Mouse (Mus musculus) erythroblast, embryonic 14.5 days (primary cell): ENCODE data around the gene Pop5. TPM values are rescaled to one million over a fixed set of nuclear protein-coding genes. Genes with fewer than 3 reads are reported as not detected.

Experiments
- H3K27me3 ChIP-seq: 2 replicates; pipeline ENCODE4 v1.6.1; 2012; ENCODE audit warnings: inconsistent platforms; ENCODE audit not compliant: control insufficient read depth
- H3K36me3 ChIP-seq: 2 replicates; pipeline ENCODE4 v1.6.1; 2012; ENCODE audit warnings: mild to moderate bottlenecking, inconsistent platforms; ENCODE audit not compliant: control insufficient read depth
- H3K4me1 ChIP-seq: 2 replicates; pipeline ENCODE4 v1.6.1; 2012; ENCODE audit warnings: inconsistent platforms; ENCODE audit not compliant: control insufficient read depth
- H3K4me3 ChIP-seq: replicated peaks from 2 replicates; pipeline ENCODE3; 2012; ENCODE audit warnings: moderate library complexity, mild to moderate bottlenecking, inconsistent platforms
- H3K9me3 ChIP-seq: 2 replicates; pipeline ENCODE4 v1.6.1; 2012; ENCODE audit warnings: low read length, inconsistent platforms, mixed read lengths; ENCODE audit not compliant: control insufficient read depth
- GATA1 ChIP-seq: IDR thresholded peaks from 2 replicates; pipeline ENCODE4 v1.6.1; 2012; ENCODE audit warnings: low read length, inconsistent platforms, mixed read lengths
- TAL1 ChIP-seq: IDR thresholded peaks from 3 replicates; pipeline ENCODE4 v1.6.1; 2012; ENCODE audit warnings: low read length, inconsistent platforms, mixed read lengths
- polyA plus RNA-seq: library from polyadenylated mRNA; stranded (reverse); fragments of >175 nt; gene quantifications from 2 replicates; pipeline ENCODE4 v1.2.3, GENCODE M21; 2012

The Pop5 gene
- polyA plus RNA-seq, 1 experiment, result 12.0 TPM

GRCm38 (mm10) chr5:115193669-115194625, 41.7 kb upstream of the Pop5 start, which contains the start of gene Cabp1:
Gene Cabp1 (minus strand): TSS chr5:115194381.
- Histone ChIP-seq H3K4me3 (peak within 1 kb of the TSS; percentile 34), H3K36me3 (no peaks in the 10 kb centered on the region), H3K4me1 (peaks cover 9% of the 10 kb centered on the region; the same call in 1 of the 2 replicates), H3K9me3 (no peaks in the 10 kb centered on the region; the same call in 1 of the 2 replicates), H3K27me3 (peaks cover 85% of the 10 kb centered on the region)
- no peak for TF ChIP-seq GATA1
- TF ChIP-seq TAL1, result no peak

- no peaks in the 10 kb centered on the region; the same call in 1 of the 2 replicates for H3K9me3 ChIP-seq
- H3K27me3 ChIP-seq, result peaks cover 81% of the 10 kb centered on the region
- TF ChIP-seq TAL1 (no peak), GATA1 (no peak)
- peaks cover 9% of the 10 kb centered on the region; the same call in 1 of the 2 replicates for H3K4me1 ChIP-seq
- no peaks in the 10 kb centered on the region for H3K36me3 ChIP-seq
- no peak overlapping the region for H3K4me3 ChIP-seq
Observed at GRCm38 (mm10) chr5:115194626-115195221, 40.9 kb upstream of the Pop5 start.

GRCm38 (mm10) chr5:115203735-115204561, 31.7 kb upstream of the Pop5 start:
- Histone ChIP-seq H3K4me3 (no peak overlapping the region), H3K4me1 (no peaks in the 10 kb centered on the region), H3K36me3 (no peaks in the 10 kb centered on the region), H3K27me3 (peaks cover 59% of the 10 kb centered on the region), H3K9me3 (no peaks in the 10 kb centered on the region; the same call in 1 of the 2 replicates)
- TF ChIP-seq TAL1 (no peak), GATA1 (no peak)

- peaks cover 56% of the 10 kb centered on the region for H3K27me3 ChIP-seq
- H3K4me3 ChIP-seq, result no peak overlapping the region
- TF ChIP-seq GATA1, result no peak
- TF ChIP-seq TAL1, result no peak
- no peaks in the 10 kb centered on the region; the same call in 1 of the 2 replicates for H3K9me3 ChIP-seq
- H3K36me3 ChIP-seq, result no peaks in the 10 kb centered on the region
- no peaks in the 10 kb centered on the region for H3K4me1 ChIP-seq
Observed at GRCm38 (mm10) chr5:115204562-115205311, 30.9 kb upstream of the Pop5 start.

GRCm38 (mm10) chr5:115207244-115207643, 28.4 kb upstream of the Pop5 start:
- TF ChIP-seq TAL1 (no peak), GATA1 (no peak)
- Histone ChIP-seq H3K4me1 (no peaks in the 10 kb centered on the region), H3K36me3 (no peaks in the 10 kb centered on the region), H3K9me3 (no peaks in the 10 kb centered on the region; the same call in 1 of the 2 replicates), H3K4me3 (no peak overlapping the region), H3K27me3 (peaks cover 59% of the 10 kb centered on the region)

- Histone ChIP-seq H3K4me3 (no peak overlapping the region), H3K36me3 (no peaks in the 10 kb centered on the region), H3K9me3 (no peaks in the 10 kb centered on the region; the same call in 1 of the 2 replicates), H3K4me1 (no peaks in the 10 kb centered on the region), H3K27me3 (peaks cover 59% of the 10 kb centered on the region)
- TF ChIP-seq TAL1 (no peak), GATA1 (no peak)
Observed at GRCm38 (mm10) chr5:115207892-115208291, 27.7 kb upstream of the Pop5 start.

GRCm38 (mm10) chr5:115208601-115209000, 27.0 kb upstream of the Pop5 start:
- H3K27me3 ChIP-seq, result peaks cover 58% of the 10 kb centered on the region
- H3K4me1 ChIP-seq, result no peaks in the 10 kb centered on the region
- no peaks in the 10 kb centered on the region for H3K36me3 ChIP-seq
- H3K9me3 ChIP-seq, result no peaks in the 10 kb centered on the region; the same call in 1 of the 2 replicates
- H3K4me3 ChIP-seq, result no peak overlapping the region
- TF ChIP-seq TAL1, result no peak
- TF ChIP-seq GATA1, result no peak

- Histone ChIP-seq H3K27me3 (peaks cover 56% of the 10 kb centered on the region), H3K4me1 (no peaks in the 10 kb centered on the region), H3K36me3 (no peaks in the 10 kb centered on the region), H3K9me3 (no peaks in the 10 kb centered on the region; the same call in 1 of the 2 replicates), H3K4me3 (no peak overlapping the region)
- TF ChIP-seq TAL1 (no peak), GATA1 (no peak)
Observed at GRCm38 (mm10) chr5:115210380-115210779, 25.3 kb upstream of the Pop5 start.
